Mouse (Mus musculus) liver, postnatal 0 days (tissue): ENCODE data around the gene Gpsm3.

Experiments used
- CTCF ChIP-seq: sonication (generic); IDR thresholded peaks from 2 replicates; pipeline ENCODE4 v1.5.1; 2016; ENCODE audit warnings: antibody characterized with exemption, low read depth
- EP300 ChIP-seq: IDR thresholded peaks from 2 replicates; pipeline ENCODE4 v1.6.1; 2016; ENCODE audit warnings: antibody characterized with exemption, low read depth, mild to moderate bottlenecking

GRCm38 (mm10) chr17:34588767-34589166 lies 839 bp upstream of the Gpsm3 start:
- no peak for TF ChIP-seq CTCF
- TF ChIP-seq EP300: no peak
